Mouse (Mus musculus): ENCODE measurements around the gene Nfe2l2. TPM values are rescaled to one million over a fixed set of nuclear protein-coding genes. Genes with fewer than 3 reads are reported as not detected.

The Nfe2l2 gene
- total and polyA plus RNA-seq, 2 experiments from 2014 or later, result 47.1 to 50.1 TPM

DNA sequence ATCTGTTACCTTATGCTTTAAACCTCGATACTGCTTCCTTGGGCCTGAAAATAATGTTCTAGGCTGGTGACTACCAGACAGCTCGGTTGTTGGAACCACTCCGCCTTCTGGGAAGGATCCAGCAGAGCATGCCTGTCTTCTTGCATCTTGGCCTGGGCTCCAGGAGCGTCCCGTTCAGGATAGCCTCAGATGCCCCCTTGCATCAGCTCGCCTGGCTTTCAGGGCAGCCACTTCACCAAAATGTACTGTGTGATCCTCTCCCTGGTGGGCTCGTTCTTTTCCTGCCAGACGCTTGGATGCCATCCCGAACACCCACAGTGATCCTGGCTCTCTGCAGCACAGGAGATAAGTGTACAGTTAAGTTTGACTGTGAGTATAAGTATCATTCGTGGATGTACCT, 25.6 kb upstream of the Nfe2l2 start:
- no peaks in the 10 kb centered on the region for H3K27me3 ChIP-seq (ENCODE audit: control insufficient read depth, insufficient read depth, low read length)
- peaks cover 16% of the 10 kb centered on the region for H3K4me1 ChIP-seq (ENCODE audit: control insufficient read depth, insufficient read depth)
- no peak overlapping the region for H3K27ac ChIP-seq (ENCODE audit: low read depth)
- no peaks in the 10 kb centered on the region for H3K36me3 ChIP-seq (replicated peaks; ENCODE audit: control insufficient read depth, insufficient read depth, low read length)
- H3K4me3 ChIP-seq (ENCODE audit: low read depth, low read length), result no peak overlapping the region
- no peak overlapping the region for H3K4me2 ChIP-seq (ENCODE audit: low read depth, low read length)
- H3K9me3 ChIP-seq (replicated peaks; ENCODE audit: control insufficient read depth, low read length), result no peaks in the 10 kb centered on the region
- 43% methylated on average over 10 of the region's 10 CpGs for WGBS
- no peak for TF ChIP-seq CTCF (IDR thresholded peaks at IDR 0.05; ENCODE audit: low read depth)
- TF ChIP-seq EP300 (IDR thresholded peaks at IDR 0.05; ENCODE audit: low read depth), result no peak
- ATAC-seq (ENCODE audit: insufficient read depth, low read depth), result no peak; the same call in 1 of the 2 replicates
- DNase-seq (ENCODE audit: low spot score), result no peak
- no peak overlapping the region for H3K9ac ChIP-seq (replicated peaks; ENCODE audit: low read depth, low read length)

DNA sequence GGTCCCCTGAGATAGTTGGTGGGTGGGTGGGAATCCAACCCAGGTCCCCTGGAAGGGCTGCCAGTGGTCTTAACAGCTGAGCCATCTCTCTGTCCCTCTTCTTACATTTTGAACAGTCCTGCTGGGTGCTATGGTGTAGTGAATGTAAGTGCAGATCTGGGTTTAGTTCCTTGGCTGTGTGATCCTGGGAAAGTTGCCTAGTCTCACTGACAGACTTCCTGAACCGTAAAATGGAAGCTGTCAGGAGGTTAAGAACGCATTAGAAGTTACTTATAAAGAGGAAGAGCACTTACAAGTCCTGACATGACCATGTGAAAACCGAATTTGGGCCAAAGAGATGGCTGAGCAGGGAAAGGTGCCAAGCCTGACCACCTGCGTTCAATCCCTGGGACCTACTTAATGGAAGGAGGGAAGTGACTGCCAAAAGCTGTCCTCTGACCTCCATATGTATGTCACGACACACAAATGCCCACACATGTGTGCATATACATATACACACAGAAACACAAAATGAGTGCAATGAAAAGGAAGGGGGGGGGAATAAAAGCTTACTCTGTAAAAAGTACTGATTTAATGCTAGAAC, 20.5 kb upstream of the Nfe2l2 start:
- no peak overlapping the region for H3K27ac ChIP-seq (ENCODE audit: low read depth)
- DNase-seq (ENCODE audit: low spot score), result no peak
- no peaks in the 10 kb centered on the region for H3K9me3 ChIP-seq (replicated peaks; ENCODE audit: control insufficient read depth, low read length)
- H3K4me1 ChIP-seq (ENCODE audit: control insufficient read depth, insufficient read depth), result no peaks in the 10 kb centered on the region
- H3K9ac ChIP-seq (replicated peaks; ENCODE audit: low read depth, low read length), result no peak overlapping the region
- TF ChIP-seq EP300 (IDR thresholded peaks at IDR 0.05; ENCODE audit: low read depth), result no peak
- TF ChIP-seq CTCF (IDR thresholded peaks at IDR 0.05; ENCODE audit: low read depth), result no peak
- no peaks in the 10 kb centered on the region for H3K36me3 ChIP-seq (replicated peaks; ENCODE audit: control insufficient read depth, insufficient read depth, low read length)
- 54% methylated on average over 5 of the region's 5 CpGs for WGBS
- H3K27me3 ChIP-seq (ENCODE audit: control insufficient read depth, insufficient read depth, low read length), result no peaks in the 10 kb centered on the region
- ATAC-seq (ENCODE audit: insufficient read depth, low read depth), result no peak
- H3K4me3 ChIP-seq (ENCODE audit: low read depth, low read length), result no peak overlapping the region
- no peak overlapping the region for H3K4me2 ChIP-seq (ENCODE audit: low read depth, low read length)

DNA sequence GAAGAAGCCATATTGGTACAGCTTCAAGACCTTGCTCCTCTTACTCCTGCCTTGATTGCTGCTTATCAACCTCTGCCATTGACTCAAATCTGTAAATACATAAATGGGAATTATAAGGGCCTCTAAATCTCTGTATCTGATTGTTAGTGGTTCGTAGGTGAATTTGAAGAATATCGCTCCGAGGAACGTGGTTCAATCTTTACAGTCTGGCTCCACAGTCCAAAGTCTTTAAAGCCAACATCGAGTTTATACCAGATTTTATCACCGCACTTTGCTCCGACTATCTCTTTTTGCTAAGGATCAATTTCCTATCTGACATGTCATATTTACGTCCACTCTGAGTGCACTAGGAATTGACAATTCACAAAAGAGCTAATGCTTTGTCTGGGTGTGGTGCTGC, 19.0 kb upstream of the Nfe2l2 start:
- Histone ChIP-seq H3K27me3 (ENCODE audit: control insufficient read depth, insufficient read depth, low read length) (no peaks in the 10 kb centered on the region), H3K4me2 (ENCODE audit: low read depth, low read length) (no peak overlapping the region), H3K36me3 (replicated peaks; ENCODE audit: control insufficient read depth, insufficient read depth, low read length) (no peaks in the 10 kb centered on the region), H3K4me3 (ENCODE audit: low read depth, low read length) (no peak overlapping the region), H3K27ac (ENCODE audit: low read depth) (no peak overlapping the region), H3K9ac (replicated peaks; ENCODE audit: low read depth, low read length) (no peak overlapping the region), H3K4me1 (ENCODE audit: control insufficient read depth, insufficient read depth) (no peaks in the 10 kb centered on the region), H3K9me3 (replicated peaks; ENCODE audit: control insufficient read depth, low read length) (no peaks in the 10 kb centered on the region)
- ATAC-seq (ENCODE audit: insufficient read depth, low read depth), result no peak
- TF ChIP-seq CTCF (IDR thresholded peaks at IDR 0.05; ENCODE audit: low read depth) (no peak), EP300 (IDR thresholded peaks at IDR 0.05; ENCODE audit: low read depth) (no peak)
- DNase-seq (ENCODE audit: low spot score), result no peak
- WGBS, result 94% methylated on average over 8 of the region's 8 CpGs

DNA sequence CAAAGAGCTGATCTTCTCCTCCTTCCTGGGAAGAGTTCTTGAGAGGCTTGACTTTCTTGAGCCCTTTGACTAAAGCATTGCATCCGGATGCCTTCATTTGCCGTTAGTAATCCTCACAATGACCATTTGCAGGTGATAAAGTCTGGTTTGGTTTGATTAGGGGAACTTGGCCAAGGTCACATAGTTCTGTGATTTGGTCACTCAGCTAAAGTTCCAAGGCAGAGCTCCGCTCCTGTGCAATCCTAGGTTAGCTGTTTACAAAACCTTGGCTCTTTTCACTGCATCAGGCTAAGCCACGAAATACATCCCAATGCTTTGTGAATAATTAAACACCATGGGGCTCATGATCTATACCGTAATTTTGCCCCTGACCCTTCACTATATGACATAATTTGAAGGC, 18.5 kb upstream of the Nfe2l2 start:
- ATAC-seq (ENCODE audit: insufficient read depth, low read depth), result no peak
- no peaks in the 10 kb centered on the region for H3K4me1 ChIP-seq (ENCODE audit: control insufficient read depth, insufficient read depth)
- no peak overlapping the region for H3K27ac ChIP-seq (ENCODE audit: low read depth)
- no peak overlapping the region for H3K4me3 ChIP-seq (ENCODE audit: low read depth, low read length)
- no peaks in the 10 kb centered on the region for H3K36me3 ChIP-seq (replicated peaks; ENCODE audit: control insufficient read depth, insufficient read depth, low read length)
- no peak overlapping the region for H3K4me2 ChIP-seq (ENCODE audit: low read depth, low read length)
- TF ChIP-seq CTCF (IDR thresholded peaks at IDR 0.05; ENCODE audit: low read depth) (no peak), EP300 (IDR thresholded peaks at IDR 0.05; ENCODE audit: low read depth) (no peak)
- 54% methylated on average over 5 of the region's 5 CpGs for WGBS
- no peak overlapping the region for H3K9ac ChIP-seq (replicated peaks; ENCODE audit: low read depth, low read length)
- no peak for DNase-seq (ENCODE audit: low spot score)
- H3K9me3 ChIP-seq (replicated peaks; ENCODE audit: control insufficient read depth, low read length), result no peaks in the 10 kb centered on the region
- H3K27me3 ChIP-seq (ENCODE audit: control insufficient read depth, insufficient read depth, low read length), result no peaks in the 10 kb centered on the region

DNA sequence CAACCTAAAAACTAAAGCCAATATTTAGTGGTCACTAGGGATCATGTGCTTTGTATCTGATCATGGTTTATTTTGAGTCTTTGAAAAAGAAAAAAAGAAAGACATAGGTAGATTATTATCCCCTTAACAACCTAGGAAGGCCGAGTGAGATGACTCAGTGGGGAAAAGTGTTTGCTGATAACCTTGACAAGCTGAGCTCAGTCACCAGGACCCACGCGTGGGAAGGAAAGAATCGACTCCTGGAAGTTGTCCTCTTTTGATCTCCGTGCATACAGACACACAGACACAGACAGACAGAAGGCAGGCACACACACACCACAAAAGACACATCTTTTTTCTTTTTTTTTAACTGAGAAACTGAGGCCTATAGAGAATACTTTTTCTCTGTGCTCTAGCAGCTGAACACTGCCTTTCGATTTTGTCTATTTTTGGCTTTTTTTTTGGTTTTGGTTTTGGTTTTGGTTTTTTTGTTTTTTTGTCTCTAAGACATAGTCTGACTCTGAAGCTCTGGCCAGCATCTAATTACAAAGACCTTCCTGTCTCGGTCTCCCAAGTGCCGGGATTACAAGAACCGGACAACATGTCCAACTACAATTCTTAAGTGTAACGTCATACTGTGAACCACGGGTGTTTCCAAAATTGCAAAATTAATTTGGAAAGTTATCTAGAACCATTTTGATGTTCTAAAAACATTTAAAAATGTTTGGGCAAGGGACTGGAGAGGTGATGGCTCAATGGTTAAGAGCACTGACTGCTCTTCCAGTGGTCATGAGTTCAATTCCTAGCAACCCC, 16.0 kb upstream of the Nfe2l2 start:
- Histone ChIP-seq H3K27me3 (ENCODE audit: control insufficient read depth, insufficient read depth, low read length) (no peaks in the 10 kb centered on the region), H3K9me3 (replicated peaks; ENCODE audit: control insufficient read depth, low read length) (no peaks in the 10 kb centered on the region), H3K4me3 (ENCODE audit: low read depth, low read length) (no peak overlapping the region), H3K36me3 (replicated peaks; ENCODE audit: control insufficient read depth, insufficient read depth, low read length) (no peaks in the 10 kb centered on the region), H3K4me2 (ENCODE audit: low read depth, low read length) (no peak overlapping the region), H3K9ac (replicated peaks; ENCODE audit: low read depth, low read length) (no peak overlapping the region), H3K27ac (ENCODE audit: low read depth) (no peak overlapping the region), H3K4me1 (ENCODE audit: control insufficient read depth, insufficient read depth) (0 out of 2 replicates have a peak, but pooled peaks cover 4% of the 10 kb centered on the region)
- TF ChIP-seq EP300 (IDR thresholded peaks at IDR 0.05; ENCODE audit: low read depth) (no peak), CTCF (IDR thresholded peaks at IDR 0.05; ENCODE audit: low read depth) (no peak)
- 56% methylated on average over 11 of the region's 11 CpGs for WGBS
- ATAC-seq (ENCODE audit: insufficient read depth, low read depth) (no peak), DNase-seq (ENCODE audit: low spot score) (no peak)

Measured in heart, postnatal 0 days (tissue).